Mouse (Mus musculus): ENCODE measurements around the gene Slc12a7.

GRCm38 (mm10) chr13:73711221-73711620, 21.7 kb upstream of the Slc12a7 start:
- TF ChIP-seq CTCF (IDR thresholded peaks at IDR 0.05; ENCODE audit: extremely low read depth, insufficient read depth, low read length) (no peak), POLR2A (IDR thresholded peaks at IDR 0.05; ENCODE audit: extremely low read depth, insufficient read depth, low read length) (no peak)
